Mouse (Mus musculus): ENCODE data around the gene Tmem221. TPM values are rescaled to one million over a fixed set of nuclear protein-coding genes. Genes with fewer than 3 reads are reported as not detected.

The Tmem221 gene
- polyA plus RNA-seq, 1 experiment, result 2.5 TPM

GRCm38 (mm10) chr8:71505979-71506378 lies 52.7 kb downstream of the Tmem221 start:
- H3K4me3 ChIP-seq (replicated peaks; ENCODE audit: control insufficient read depth, low read depth, low read length), result no peak overlapping the region
- no peaks in the 10 kb centered on the region for H3K4me1 ChIP-seq (ENCODE audit: control insufficient read depth, insufficient read depth, low read length)
- WGBS, result 63% methylated on average over 4 of the region's 4 CpGs
- no peak for TF ChIP-seq POLR2A (IDR thresholded peaks at IDR 0.05; ENCODE audit: borderline replicate concordance, control insufficient read depth, low read depth, low read length)
- no peak for TF ChIP-seq CTCF (IDR thresholded peaks at IDR 0.05; ENCODE audit: control insufficient read depth, insufficient read depth, low read length)
- H3K27ac ChIP-seq (ENCODE audit: control insufficient read depth, insufficient read depth, low read depth, low read length, poor library complexity), result no peak overlapping the region

- TF ChIP-seq POLR2A (IDR thresholded peaks at IDR 0.05; ENCODE audit: borderline replicate concordance, control insufficient read depth, low read depth, low read length), result no peak
- no peak for TF ChIP-seq CTCF (IDR thresholded peaks at IDR 0.05; ENCODE audit: control insufficient read depth, insufficient read depth, low read length)
- WGBS, result 80% methylated on average over 4 of the region's 4 CpGs
- no peak overlapping the region for H3K4me3 ChIP-seq (replicated peaks; ENCODE audit: control insufficient read depth, low read depth, low read length)
- no peaks in the 10 kb centered on the region for H3K4me1 ChIP-seq (ENCODE audit: control insufficient read depth, insufficient read depth, low read length)
- H3K27ac ChIP-seq (ENCODE audit: control insufficient read depth, insufficient read depth, low read depth, low read length, poor library complexity), result no peak overlapping the region
These were observed 53.3 kb downstream of the Tmem221 start for GRCm38 (mm10) chr8:71505326-71505725.

- WGBS, result 88% methylated on average over 4 of the region's 4 CpGs
- Histone ChIP-seq H3K4me1 (ENCODE audit: control insufficient read depth, insufficient read depth, low read length) (no peaks in the 10 kb centered on the region), H3K4me3 (replicated peaks; ENCODE audit: control insufficient read depth, low read depth, low read length) (no peak overlapping the region), H3K27ac (ENCODE audit: control insufficient read depth, insufficient read depth, low read depth, low read length, poor library complexity) (no peak overlapping the region)
- TF ChIP-seq CTCF (IDR thresholded peaks at IDR 0.05; ENCODE audit: control insufficient read depth, insufficient read depth, low read length) (no peak), POLR2A (IDR thresholded peaks at IDR 0.05; ENCODE audit: borderline replicate concordance, control insufficient read depth, low read depth, low read length) (no peak)
These were observed 54.3 kb downstream of the Tmem221 start for GRCm38 (mm10) chr8:71504349-71504748.

Other genes starting within 250 kb of the Tmem221 start
- gene Use1, start 192.0 kb downstream of the Tmem221 start, polyA plus RNA-seq (2011; ENCODE audit: insufficient read depth, insufficient read length, low replicate concordance, missing spikeins), result 75.6 and 139 TPM in 2 replicates
- gene Ocel1, start 187.6 kb downstream of the Tmem221 start, polyA plus RNA-seq (2011; ENCODE audit: insufficient read depth, insufficient read length, low replicate concordance, missing spikeins), result 7.9 and 10.1 TPM in 2 replicates
- 9.5 and 17.5 TPM in 2 replicates for gene Nr2f6, start 176.9 kb downstream of the Tmem221 start, polyA plus RNA-seq (2011; ENCODE audit: insufficient read depth, insufficient read length, low replicate concordance, missing spikeins)
- 7.2 and 15.9 TPM in 2 replicates for gene Ushbp1, start 163.1 kb downstream of the Tmem221 start, polyA plus RNA-seq (2011; ENCODE audit: insufficient read depth, insufficient read length, low replicate concordance, missing spikeins)
- 45.8 and 70.5 TPM in 2 replicates for gene Babam1, start 162.0 kb downstream of the Tmem221 start, polyA plus RNA-seq (2011; ENCODE audit: insufficient read depth, insufficient read length, low replicate concordance, missing spikeins)
- 54.2 and 97.5 TPM in 2 replicates for gene Ankle1, start 152.9 kb downstream of the Tmem221 start, polyA plus RNA-seq (2011; ENCODE audit: insufficient read depth, insufficient read length, low replicate concordance, missing spikeins)
- gene Abhd8, start 95.2 kb downstream of the Tmem221 start, polyA plus RNA-seq (2011; ENCODE audit: insufficient read depth, insufficient read length, low replicate concordance, missing spikeins), result 3.9 and 9.1 TPM in 2 replicates
- gene Mrpl34, start 93.9 kb downstream of the Tmem221 start, polyA plus RNA-seq (2011; ENCODE audit: insufficient read depth, insufficient read length, low replicate concordance, missing spikeins), result 24.3 and 42.9 TPM in 2 replicates
- 17.1 and 18.8 TPM in 2 replicates for gene Dda1, start 89.7 kb downstream of the Tmem221 start, polyA plus RNA-seq (2011; ENCODE audit: insufficient read depth, insufficient read length, low replicate concordance, missing spikeins)
- gene Ano8, start 72.9 kb downstream of the Tmem221 start, polyA plus RNA-seq (2011; ENCODE audit: insufficient read depth, insufficient read length, low replicate concordance, missing spikeins), result 2.9 and 6.3 TPM in 2 replicates
- gene Gtpbp3, start 70.8 kb downstream of the Tmem221 start, polyA plus RNA-seq (2011; ENCODE audit: insufficient read depth, insufficient read length, low replicate concordance, missing spikeins), result 6.3 and 7.9 TPM in 2 replicates
- gene Plvap, start 47.1 kb downstream of the Tmem221 start, polyA plus RNA-seq (2011; ENCODE audit: insufficient read depth, insufficient read length, low replicate concordance, missing spikeins), result 13.7 and 20.5 TPM in 2 replicates
- gene Ccdc194, start 33.2 kb downstream of the Tmem221 start, polyA plus RNA-seq (2011; ENCODE audit: insufficient read depth, insufficient read length, low replicate concordance, missing spikeins), result not detected in 2 replicates
- gene Bst2, start 21.4 kb downstream of the Tmem221 start, polyA plus RNA-seq (2011; ENCODE audit: insufficient read depth, insufficient read length, low replicate concordance, missing spikeins), result 58.9 and 103 TPM in 2 replicates
- gene Mvb12a, start 15.9 kb downstream of the Tmem221 start, polyA plus RNA-seq (2011; ENCODE audit: insufficient read depth, insufficient read length, low replicate concordance, missing spikeins), result 23.8 and 47.7 TPM in 2 replicates
- gene Nxnl1, start 7.7 kb upstream of the Tmem221 start, polyA plus RNA-seq (2011; ENCODE audit: insufficient read depth, insufficient read length, low replicate concordance, missing spikeins), result not detected in 2 replicates
- 11.2 and 12.6 TPM in 2 replicates for gene Slc27a1, start 10.0 kb upstream of the Tmem221 start, polyA plus RNA-seq (2011; ENCODE audit: insufficient read depth, insufficient read length, low replicate concordance, missing spikeins)
- 111 and 147 TPM in 2 replicates for gene Pgls, start 33.3 kb upstream of the Tmem221 start, polyA plus RNA-seq (2011; ENCODE audit: insufficient read depth, insufficient read length, low replicate concordance, missing spikeins)
- 67.8 and 106 TPM in 2 replicates for gene Fam129c, start 38.8 kb upstream of the Tmem221 start, polyA plus RNA-seq (2011; ENCODE audit: insufficient read depth, insufficient read length, low replicate concordance, missing spikeins)
- 31.8 and 53.0 TPM in 2 replicates for gene Colgalt1, start 52.1 kb upstream of the Tmem221 start, polyA plus RNA-seq (2011; ENCODE audit: insufficient read depth, insufficient read length, low replicate concordance, missing spikeins)
- 0.18 TPM in 1 of 2 replicates, not detected in the other for gene Unc13a, start 112.9 kb upstream of the Tmem221 start, polyA plus RNA-seq (2011; ENCODE audit: insufficient read depth, insufficient read length, low replicate concordance, missing spikeins)
- 7.5 and 15.6 TPM in 2 replicates for gene Jak3, start 117.4 kb upstream of the Tmem221 start, polyA plus RNA-seq (2011; ENCODE audit: insufficient read depth, insufficient read length, low replicate concordance, missing spikeins)
- gene Insl3, start 130.3 kb upstream of the Tmem221 start, polyA plus RNA-seq (2011; ENCODE audit: insufficient read depth, insufficient read length, low replicate concordance, missing spikeins), result 10.2 and 16.7 TPM in 2 replicates
- 1.3 and 2.3 TPM in 2 replicates for gene B3gnt3, start 142.9 kb upstream of the Tmem221 start, polyA plus RNA-seq (2011; ENCODE audit: insufficient read depth, insufficient read length, low replicate concordance, missing spikeins)
- 79.3 and 144 TPM in 2 replicates for gene Fcho1, start 166.8 kb upstream of the Tmem221 start, polyA plus RNA-seq (2011; ENCODE audit: insufficient read depth, insufficient read length, low replicate concordance, missing spikeins)